Mouse (Mus musculus) E14TG2a.4 (cell line): Measurements from ENCODE around the gene Dab2ip.

Experiments used
- CTCF ChIP-seq: conservative IDR thresholded peaks from 2 replicates; pipeline ENCODE4 v1.5.1; 2014; ENCODE audit warnings: low read length
- NANOG ChIP-seq: IDR thresholded peaks from 2 replicates; pipeline ENCODE4 v1.6.1; 2014; ENCODE audit warnings: borderline replicate concordance, low read length, mixed read lengths
- POU5F1 ChIP-seq: IDR thresholded peaks from 2 replicates; pipeline ENCODE4 v1.6.1; 2014; ENCODE audit warnings: low read length, borderline replicate concordance

- TF ChIP-seq CTCF (peak; percentile 50), POU5F1 (no peak), NANOG (no peak)
These were observed 57.9 kb downstream of the Dab2ip start for GRCm38 (mm10) chr2:35615977-35616376.
